Mouse (Mus musculus) ES-E14 (cell line): ENCODE measurements at regions not wholly inside any gene's neighbourhood (a gene's known extent, or its start where the extent isn't known, plus 50 kb on each side); places are given as distances from the start of the nearest gene placed in this dataset.

Experiments used
- DNase-seq: peaks from one replicate; pipeline ENCODE4 v3.0.0-alpha.2; 2013; ENCODE audit warnings: low read depth, low spot score
- H3K27ac ChIP-seq: 2 replicates; pipeline ENCODE4 v1.5.1; 2012; ENCODE audit warnings: low read depth, mild to moderate bottlenecking, low read length, moderate library complexity, mixed read lengths; ENCODE audit not compliant: poor library complexity, insufficient read depth, severe bottlenecking
- H3K36me3 ChIP-seq: 2 replicates; pipeline ENCODE4 v1.6.1; 2012; ENCODE audit warnings: mild to moderate bottlenecking, low read length, moderate library complexity, mixed read lengths; ENCODE audit not compliant: control insufficient read depth, poor library complexity, insufficient read depth, severe bottlenecking
- H3K4me1 ChIP-seq, 2 experiments: fragments of 150-350 bp in 1 of 2; sonication (generic) in 1 of 2; 2 replicates each; pipeline ENCODE4 v1.6.1; 2012; ENCODE audit warnings: low read length in 2 of 2, mild to moderate bottlenecking in 1 of 2, mixed read lengths in 1 of 2; ENCODE audit not compliant: control insufficient read depth in 2 of 2, insufficient read depth in 2 of 2, poor library complexity in 1 of 2
- H3K4me3 ChIP-seq, 2 experiments: fragments of 150-350 bp in 1 of 2; sonication (generic) in 1 of 2; 2 replicates each; pipeline ENCODE4 v1.5.1; 2012; ENCODE audit warnings: low read length in 2 of 2, low read depth in 1 of 2, mild to moderate bottlenecking in 1 of 2, mixed read lengths in 1 of 2; ENCODE audit not compliant: insufficient read depth in 1 of 2, poor library complexity in 1 of 2, severe bottlenecking in 1 of 2
- H3K9ac ChIP-seq: 2 replicates; pipeline ENCODE4 v1.6.1; 2012; ENCODE audit warnings: low read depth, mild to moderate bottlenecking, low read length, mixed read lengths; ENCODE audit not compliant: poor library complexity, insufficient read depth, severe bottlenecking
- H3K9me3 ChIP-seq: fragments of 150-350 bp; sonication (generic); 2 replicates; pipeline ENCODE4 v1.6.1; 2012; ENCODE audit warnings: low read depth, mild to moderate bottlenecking, low read length; ENCODE audit not compliant: control insufficient read depth, insufficient read depth
- CHD2 ChIP-seq: IDR thresholded peaks from 2 replicates; pipeline ENCODE4 v1.6.1; 2014; ENCODE audit warnings: mild to moderate bottlenecking, low read depth, low read length, inconsistent platforms
- HCFC1 ChIP-seq: IDR thresholded peaks from 2 replicates; pipeline ENCODE4 v1.6.1; 2012; ENCODE audit warnings: low read length, inconsistent platforms, borderline replicate concordance; ENCODE audit not compliant: insufficient read depth
- MAFK ChIP-seq: IDR thresholded peaks from 2 replicates; pipeline ENCODE4 v1.6.1; 2014; ENCODE audit warnings: mild to moderate bottlenecking, low read depth, low read length, inconsistent platforms; ENCODE audit not compliant: insufficient read depth
- ZC3H11A ChIP-seq: IDR thresholded peaks from 2 replicates; pipeline ENCODE4 v1.6.1; 2012; ENCODE audit warnings: low read depth, mild to moderate bottlenecking, inconsistent platforms, low read length, borderline replicate concordance
- ZNF384 ChIP-seq: IDR thresholded peaks from 2 replicates; pipeline ENCODE4 v1.6.1; 2012; ENCODE audit warnings: low read depth, low read length, inconsistent platforms
- in situ Hi-C, 2 experiments: fragments of 600-800 bp; cut with MboI; formaldehyde crosslinking; loops; one replicate each; pipeline ENCODE4 v1.15.1; 2025; ENCODE audit warnings: low sequenced_read_pairs in 2 of 2, inconsistent platforms in 1 of 2; ENCODE audit not compliant: unreplicated experiment in 2 of 2

DNA sequence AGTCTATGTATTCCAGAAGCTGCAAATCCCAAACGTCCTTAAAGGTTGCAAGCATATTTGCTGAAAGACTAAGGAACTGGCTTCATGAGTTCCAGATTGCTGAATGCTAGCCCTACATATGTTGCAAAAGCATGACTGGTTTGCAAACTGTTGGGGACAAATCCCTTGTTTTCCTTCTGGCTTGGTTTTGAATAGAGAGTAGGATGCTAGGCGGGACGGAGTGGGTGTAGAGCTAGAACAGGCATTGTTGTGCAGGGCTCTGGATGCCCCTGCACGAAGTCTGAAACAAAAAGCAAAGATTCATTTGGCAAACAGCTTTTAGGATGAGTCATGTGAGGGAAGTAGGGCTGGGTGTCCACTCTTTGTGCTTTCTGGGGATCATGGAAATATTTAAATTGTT is 500.9 kb upstream of the Cnksr2 start:
- no peak overlapping the region for H3K4me3 ChIP-seq
- in situ Hi-C loops = no loop called here
- no peaks in the 10 kb centered on the region for H3K36me3 ChIP-seq
- DNase-seq = no peak
- no peak for TF ChIP-seq MAFK
- TF ChIP-seq CHD2 = no peak
- TF ChIP-seq ZC3H11A = no peak
- no peak for TF ChIP-seq ZNF384
- no peak for TF ChIP-seq HCFC1
- H3K9ac ChIP-seq = no peak overlapping the region
- no peaks in the 10 kb centered on the region for H3K4me1 ChIP-seq
- H3K9me3 ChIP-seq = no peaks in the 10 kb centered on the region
- no peak overlapping the region for H3K27ac ChIP-seq

- in situ Hi-C loops = no loop called here
- DNase-seq = no peak
Measured at GRCm38 (mm10) chrX:158577856-158578255, 534.8 kb upstream of the Cnksr2 start.

DNA sequence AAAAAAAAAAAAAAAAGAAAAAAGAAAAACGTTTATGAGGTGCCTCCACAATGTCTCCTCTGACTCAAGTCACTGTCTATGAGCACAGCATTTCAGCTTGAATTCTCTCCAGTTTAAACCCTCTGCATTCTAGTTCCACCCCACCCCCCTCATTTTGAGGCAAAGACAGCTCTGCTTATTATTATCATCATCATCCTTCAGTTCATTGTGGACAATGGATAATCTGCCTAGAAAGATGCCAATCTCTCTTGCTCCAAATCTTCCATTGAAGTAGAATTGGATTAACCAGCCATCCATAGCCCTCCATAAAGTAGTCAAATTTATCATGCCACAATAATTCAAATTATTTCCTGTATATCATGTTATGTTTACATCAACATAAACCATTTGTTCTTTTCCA is 570.0 kb upstream of the Cnksr2 start:
- no peak for DNase-seq
- in situ Hi-C loops = no loop called here
- Histone ChIP-seq H3K4me3 (no peak overlapping the region), H3K36me3 (no peaks in the 10 kb centered on the region), H3K9ac (no peak overlapping the region), H3K27ac (no peak overlapping the region), H3K4me1 (no peaks in the 10 kb centered on the region), H3K9me3 (no peaks in the 10 kb centered on the region)
- TF ChIP-seq ZNF384 = no peak
- no peak for TF ChIP-seq ZC3H11A
- TF ChIP-seq HCFC1 = no peak
- no peak for TF ChIP-seq CHD2
- TF ChIP-seq MAFK = no peak

More at GRCm38 (mm10) chrX:158577856-158578255, 534.8 kb upstream of the Cnksr2 start:
- Histone ChIP-seq H3K4me3 (no peak overlapping the region), H3K9ac (no peak overlapping the region), H3K9me3 (no peaks in the 10 kb centered on the region), H3K36me3 (no peaks in the 10 kb centered on the region), H3K27ac (no peak overlapping the region), H3K4me1 (no peaks in the 10 kb centered on the region)
- TF ChIP-seq MAFK (no peak), ZNF384 (no peak), HCFC1 (no peak), CHD2 (no peak), ZC3H11A (no peak)

GRCm38 (mm10) chrX:158613607-158614006 is 570.5 kb upstream of the Cnksr2 start:
- no peaks in the 10 kb centered on the region for H3K36me3 ChIP-seq
- in situ Hi-C loops = no loop called here
- DNase-seq = peak; percentile 0
- no peak overlapping the region for H3K4me3 ChIP-seq
- no peak overlapping the region for H3K9ac ChIP-seq
- H3K9me3 ChIP-seq = no peaks in the 10 kb centered on the region
- TF ChIP-seq ZC3H11A (no peak), ZNF384 (no peak), HCFC1 (no peak), CHD2 (no peak), MAFK (no peak)
- H3K4me1 ChIP-seq = no peaks in the 10 kb centered on the region
- no peak overlapping the region for H3K27ac ChIP-seq

- no peak overlapping the region for H3K4me3 ChIP-seq
- H3K9ac ChIP-seq = no peak overlapping the region
- no peaks in the 10 kb centered on the region for H3K9me3 ChIP-seq
- no peak for DNase-seq
- H3K27ac ChIP-seq = no peak overlapping the region
- in situ Hi-C loops = no loop called here
- TF ChIP-seq CHD2 (no peak), HCFC1 (no peak), ZNF384 (no peak), MAFK (no peak), ZC3H11A (no peak)
- H3K36me3 ChIP-seq = no peaks in the 10 kb centered on the region
- no peaks in the 10 kb centered on the region for H3K4me1 ChIP-seq
Measured at GRCm38 (mm10) chrX:158614029-158614428, 570.9 kb upstream of the Cnksr2 start.
